Mouse (Mus musculus) forebrain, embryonic 15.5 days (tissue): ENCODE measurements at regions not wholly inside any gene's neighbourhood (a gene's known extent, or its start where the extent isn't known, plus 50 kb on each side); places are given as distances from the start of the nearest gene placed in this dataset.
A peak's percentile ranks its signal among the peaks of the same experiment; 100 is the strongest.

Experiments
- ATAC-seq: fragments of 200-750 bp; cut with Nextera tagmentation; replicated peaks from 2 replicates; pipeline ENCODE4 v1.8.0; 2017; ENCODE audit warnings: mild to moderate bottlenecking, moderate TSS enrichment, moderate library complexity
- H3K27ac ChIP-seq: fragments of 300-500 bp; sonication (generic); replicated peaks from 2 replicates; pipeline ENCODE4 v1.5.1; 2015; ENCODE audit warnings: mild to moderate bottlenecking, inconsistent platforms
- H3K27me3 ChIP-seq: fragments of 300-500 bp; sonication (generic); 2 replicates; pipeline ENCODE4 v1.6.1; 2015; ENCODE audit warnings: inconsistent platforms
- H3K36me3 ChIP-seq: fragments of 300-500 bp; sonication (generic); 2 replicates; pipeline ENCODE4 v1.6.1; 2015; ENCODE audit warnings: mild to moderate bottlenecking, inconsistent platforms
- H3K4me1 ChIP-seq: fragments of 300-500 bp; sonication (generic); 2 replicates; pipeline ENCODE4 v1.6.1; 2015; ENCODE audit warnings: inconsistent platforms
- H3K4me2 ChIP-seq: fragments of 300-500 bp; sonication (generic); replicated peaks from 2 replicates; pipeline ENCODE4 v1.6.1; 2015; ENCODE audit warnings: mild to moderate bottlenecking, inconsistent platforms
- H3K4me3 ChIP-seq: fragments of 300-500 bp; sonication (generic); 2 replicates; pipeline ENCODE4 v1.5.1; 2015; ENCODE audit warnings: mild to moderate bottlenecking, inconsistent platforms
- H3K9ac ChIP-seq: fragments of 300-500 bp; sonication (generic); replicated peaks from 2 replicates; pipeline ENCODE4 v1.6.1; 2015; ENCODE audit warnings: mild to moderate bottlenecking, inconsistent platforms
- H3K9me3 ChIP-seq: fragments of 300-500 bp; sonication (generic); 2 replicates; pipeline ENCODE4 v1.6.1; 2016; ENCODE audit warnings: inconsistent platforms
- WGBS: fragments of 180-500 bp; shearing (Covaris S2); methylation state at CpG from one replicate; pipeline ENCODE4 v1.1.7; 2015; ENCODE audit warnings: mixed read lengths; 5-methylcytosine and 5-hydroxymethylcytosine counted together

DNA sequence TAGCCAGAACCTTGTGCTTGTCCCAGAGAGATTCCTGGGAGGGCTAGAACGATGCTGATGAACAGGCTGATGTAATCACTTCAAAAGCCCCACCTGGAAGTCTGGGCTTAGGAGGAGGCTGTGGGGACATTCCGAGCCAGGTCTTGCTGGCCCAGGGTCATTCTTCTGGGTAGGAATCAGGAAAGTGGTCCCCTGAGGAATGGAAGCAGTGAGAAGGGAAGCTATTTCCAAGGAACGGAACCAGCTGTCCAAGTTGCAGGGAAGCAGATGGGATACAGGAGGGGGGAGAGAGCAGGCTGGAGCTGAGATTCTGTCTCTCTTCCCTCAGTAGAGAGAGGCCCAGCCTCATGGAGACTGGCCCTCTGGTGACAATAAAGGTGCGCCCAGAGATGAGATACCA is 243.9 kb downstream of the Tcf7l2 start:
- peak overlapping the region; percentile 46; the same call in 1 of the 2 replicates for H3K27ac ChIP-seq
- no peaks in the 10 kb centered on the region for H3K9me3 ChIP-seq
- no peaks in the 10 kb centered on the region for H3K36me3 ChIP-seq
- 69% methylated on average over 4 of the region's 4 CpGs for WGBS
- H3K4me1 ChIP-seq = peaks cover 4% of the 10 kb centered on the region; the same call in 1 of the 2 replicates
- no peak overlapping the region for H3K9ac ChIP-seq
- no peak overlapping the region for H3K4me2 ChIP-seq
- H3K27me3 ChIP-seq = no peaks in the 10 kb centered on the region
- H3K4me3 ChIP-seq = no peak overlapping the region
- ATAC-seq = no peak; the same call in 1 of the 2 replicates

DNA sequence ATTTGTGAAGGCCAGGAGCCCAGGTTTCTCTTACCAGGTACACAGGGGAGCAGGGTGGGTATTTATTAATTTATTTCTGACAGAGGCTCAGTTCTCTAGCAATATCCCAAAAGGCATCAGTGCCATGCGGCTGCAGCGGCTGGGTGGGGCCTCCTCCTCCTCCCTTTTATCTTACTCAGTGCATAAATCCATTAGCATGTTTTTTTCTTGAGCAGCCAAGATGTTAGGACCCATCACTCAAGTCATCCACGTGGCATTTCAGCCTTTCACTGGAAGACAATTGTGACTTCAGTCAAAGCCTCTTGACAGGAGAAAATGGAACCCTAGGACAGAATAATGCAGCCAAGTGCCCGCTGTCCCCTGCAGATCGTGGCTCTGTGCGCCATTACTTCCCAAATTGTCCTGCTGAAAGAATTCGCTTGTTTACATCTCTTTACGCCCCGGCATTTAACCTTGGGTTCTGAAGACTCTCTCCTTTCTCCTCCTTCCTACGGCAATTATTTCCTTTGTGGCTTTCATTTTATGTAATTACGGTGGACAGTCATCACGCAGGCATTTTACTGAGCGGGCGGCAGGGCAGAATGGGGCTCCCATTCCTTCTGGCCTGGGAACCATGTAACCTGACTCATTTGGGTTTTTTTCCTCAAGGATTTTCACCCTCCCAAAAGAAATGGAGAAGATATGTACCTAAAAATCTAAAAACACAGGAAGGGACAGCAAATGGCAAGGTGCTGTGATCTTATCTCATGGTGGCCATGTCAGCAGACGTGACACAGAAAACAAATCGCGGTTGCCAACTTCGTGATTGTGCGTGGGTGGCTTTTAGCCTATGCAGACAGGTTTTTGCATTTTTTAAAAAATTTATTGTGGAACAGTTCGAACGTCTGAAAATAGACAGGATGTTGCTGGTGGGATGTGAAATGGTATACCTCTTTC is 250.4 kb downstream of the Tcf7l2 start:
- H3K9ac ChIP-seq = no peak overlapping the region
- no peak; the same call in 1 of the 2 replicates for ATAC-seq
- no peak overlapping the region for H3K4me3 ChIP-seq
- no peaks in the 10 kb centered on the region for H3K27me3 ChIP-seq
- no peaks in the 10 kb centered on the region for H3K9me3 ChIP-seq
- no peak overlapping the region for H3K27ac ChIP-seq
- 52% methylated on average over 21 of the region's 21 CpGs for WGBS
- H3K4me1 ChIP-seq = 0 out of 2 replicates have a peak, but pooled peaks cover 7% of the 10 kb centered on the region
- H3K36me3 ChIP-seq = no peaks in the 10 kb centered on the region
- no peak overlapping the region for H3K4me2 ChIP-seq

DNA sequence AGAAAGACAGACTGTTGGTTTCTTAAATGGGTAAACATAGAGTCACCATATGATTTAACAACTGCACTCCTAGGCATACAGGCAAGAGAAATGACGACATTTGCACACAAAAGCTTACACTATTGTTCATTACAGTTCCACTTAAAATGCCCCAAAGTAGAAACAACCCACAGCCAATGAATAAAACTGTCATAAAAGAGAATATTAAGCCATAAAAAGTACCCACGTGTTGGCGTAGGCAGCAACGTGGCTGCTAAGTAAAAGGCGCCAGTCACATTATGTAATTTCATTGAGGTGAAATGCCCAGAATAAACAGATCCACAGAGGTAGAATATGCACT is 251.1 kb downstream of the Tcf7l2 start:
- Histone ChIP-seq H3K27ac (no peak overlapping the region), H3K36me3 (no peaks in the 10 kb centered on the region), H3K9me3 (no peaks in the 10 kb centered on the region), H3K4me1 (0 out of 2 replicates have a peak, but pooled peaks cover 7% of the 10 kb centered on the region), H3K27me3 (no peaks in the 10 kb centered on the region), H3K4me2 (no peak overlapping the region), H3K4me3 (no peak overlapping the region), H3K9ac (no peak overlapping the region)
- 75% methylated on average over 5 of the region's 5 CpGs for WGBS
- no peak for ATAC-seq

DNA sequence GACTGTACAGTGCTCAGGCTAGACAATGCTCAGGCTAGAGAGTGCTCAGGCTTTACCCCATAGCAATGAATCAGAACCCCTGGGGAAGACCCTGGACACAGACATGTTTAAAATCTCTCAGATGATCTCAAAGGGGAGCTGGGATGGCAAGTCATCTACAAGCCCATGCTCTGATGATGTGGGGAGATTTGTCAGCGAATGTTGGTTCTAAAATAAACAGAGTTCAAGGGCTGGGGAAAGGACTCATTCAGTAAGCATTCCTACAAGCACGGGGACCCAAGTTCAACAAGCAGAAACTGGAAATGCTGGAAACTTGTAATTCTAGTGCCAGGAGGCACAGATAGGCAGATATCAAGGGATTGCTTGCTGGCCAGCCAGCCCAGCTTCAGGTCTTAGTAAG is 254.1 kb downstream of the Tcf7l2 start:
- no peaks in the 10 kb centered on the region for H3K36me3 ChIP-seq
- ATAC-seq = no peak
- 98% methylated on average over 2 of the region's 2 CpGs for WGBS
- H3K9me3 ChIP-seq = no peaks in the 10 kb centered on the region
- no peaks in the 10 kb centered on the region for H3K27me3 ChIP-seq
- no peak overlapping the region for H3K4me2 ChIP-seq
- no peak overlapping the region for H3K27ac ChIP-seq
- no peak overlapping the region for H3K4me3 ChIP-seq
- peaks cover 19% of the 10 kb centered on the region; the same call in 1 of the 2 replicates for H3K4me1 ChIP-seq
- no peak overlapping the region for H3K9ac ChIP-seq

DNA sequence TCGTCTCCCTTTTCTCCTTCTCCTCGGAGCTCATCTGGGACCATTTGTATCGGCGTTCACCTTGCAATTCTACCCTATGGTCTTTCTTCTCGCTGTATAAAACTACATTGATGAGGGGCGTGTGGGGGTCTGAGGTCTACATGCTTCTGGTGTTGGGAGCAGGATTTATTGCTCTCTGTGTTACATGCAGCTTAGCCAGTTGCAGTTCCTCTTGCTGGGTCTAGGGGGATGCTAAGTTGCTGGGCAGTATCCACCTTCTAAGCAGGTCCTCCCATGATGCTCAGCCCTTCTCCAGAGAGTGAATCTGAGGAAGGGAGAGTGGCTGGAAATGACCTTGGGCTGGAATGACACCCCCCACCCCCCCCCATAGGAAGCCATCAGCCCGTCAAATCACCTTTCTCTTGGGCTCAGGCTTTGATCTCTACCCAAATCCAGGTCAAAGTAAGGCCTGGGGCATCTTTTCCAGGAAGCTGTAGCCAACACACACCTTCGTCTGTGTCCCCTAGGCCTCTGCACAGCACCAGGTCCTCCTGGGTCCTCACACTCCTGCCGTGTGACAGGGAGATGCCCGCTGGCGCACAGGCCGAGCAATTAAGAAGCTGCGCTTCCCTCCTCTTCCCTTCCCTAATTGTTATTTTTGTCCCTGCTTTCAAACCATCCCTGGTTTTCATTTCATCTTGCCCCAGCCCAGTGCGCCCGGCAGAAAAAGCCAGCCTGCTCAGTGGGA is 257.0 kb downstream of the Tcf7l2 start:
- Histone ChIP-seq H3K9me3 (no peaks in the 10 kb centered on the region), H3K4me2 (no peak overlapping the region), H3K4me1 (peaks cover 12% of the 10 kb centered on the region; the same call in 1 of the 2 replicates), H3K9ac (no peak overlapping the region), H3K27ac (no peak overlapping the region), H3K4me3 (no peak overlapping the region), H3K27me3 (no peaks in the 10 kb centered on the region), H3K36me3 (no peaks in the 10 kb centered on the region)
- ATAC-seq = no peak
- WGBS = 46% methylated on average over 15 of the region's 15 CpGs

DNA sequence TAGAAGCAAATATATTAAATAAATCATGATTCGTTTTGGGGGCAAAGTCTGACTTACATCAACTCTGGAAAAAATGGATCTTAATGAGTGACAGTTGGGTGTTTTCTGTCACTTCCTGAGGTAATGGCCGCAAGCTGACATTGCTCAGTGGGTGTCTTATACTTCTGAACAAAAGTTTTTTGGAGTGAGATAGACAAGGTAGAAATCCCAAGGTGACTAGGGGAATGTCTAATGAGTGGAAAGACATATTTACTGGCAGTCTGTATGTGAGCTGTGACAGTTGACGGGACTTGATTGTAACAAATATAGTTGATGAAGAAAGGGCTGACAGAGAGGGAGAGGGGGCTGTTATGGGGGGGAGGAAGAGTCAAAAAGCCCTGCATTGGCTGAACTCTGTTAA is 257.8 kb downstream of the Tcf7l2 start:
- no peaks in the 10 kb centered on the region for H3K36me3 ChIP-seq
- H3K9me3 ChIP-seq = no peaks in the 10 kb centered on the region
- H3K4me3 ChIP-seq = no peak overlapping the region
- no peak overlapping the region for H3K9ac ChIP-seq
- no peak overlapping the region for H3K4me2 ChIP-seq
- ATAC-seq = no peak
- peaks cover 12% of the 10 kb centered on the region; the same call in 1 of the 2 replicates for H3K4me1 ChIP-seq
- no peaks in the 10 kb centered on the region for H3K27me3 ChIP-seq
- no peak overlapping the region for H3K27ac ChIP-seq
- WGBS = 51% methylated on average over 3 of the region's 3 CpGs

DNA sequence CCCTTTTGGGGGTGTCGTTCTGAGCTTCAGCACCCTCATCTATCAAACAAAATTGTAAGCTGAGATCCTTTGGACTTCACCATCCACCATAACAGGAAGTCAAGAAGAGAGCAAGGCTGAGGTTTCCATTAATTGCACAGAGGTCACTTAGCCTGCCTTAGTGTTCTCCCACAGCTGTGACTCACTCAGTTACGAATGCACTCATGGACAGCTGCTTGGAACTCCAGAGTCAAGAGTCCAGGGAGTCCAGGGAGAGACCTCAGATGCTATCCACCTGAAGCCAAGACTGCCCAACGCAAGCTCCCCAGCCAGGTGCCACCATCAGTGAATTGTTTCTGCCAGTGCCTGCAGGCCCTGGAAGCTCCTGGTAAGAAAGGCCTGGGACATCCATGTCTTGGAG is 259.8 kb downstream of the Tcf7l2 start:
- Histone ChIP-seq H3K4me2 (no peak overlapping the region), H3K36me3 (no peaks in the 10 kb centered on the region), H3K4me1 (peaks cover 12% of the 10 kb centered on the region; the same call in 1 of the 2 replicates), H3K9ac (no peak overlapping the region), H3K9me3 (no peaks in the 10 kb centered on the region), H3K4me3 (no peak overlapping the region), H3K27me3 (no peaks in the 10 kb centered on the region), H3K27ac (no peak overlapping the region)
- no peak for ATAC-seq
- 99% methylated on average over 3 of the region's 3 CpGs for WGBS

DNA sequence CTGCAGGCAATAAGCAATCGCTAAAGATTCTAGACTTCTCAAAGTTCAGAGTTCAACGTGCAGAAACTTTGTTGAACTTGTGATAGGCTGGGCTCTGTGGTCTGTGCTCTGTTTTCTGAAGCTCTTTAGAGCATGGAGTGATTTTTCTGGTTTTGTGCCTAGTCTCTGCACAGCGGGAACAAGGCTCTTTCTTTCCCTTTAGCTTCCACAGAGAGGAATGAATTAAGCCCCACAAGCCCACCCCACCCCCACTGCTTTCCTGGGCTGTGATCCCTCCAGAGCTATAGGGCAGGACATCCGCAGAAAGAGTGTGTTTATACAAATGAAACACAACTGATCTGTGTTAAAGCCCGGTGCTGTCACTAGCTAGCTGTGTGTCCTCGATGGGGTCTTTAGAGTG is 264.3 kb downstream of the Tcf7l2 start:
- 24% methylated on average over 6 of the region's 6 CpGs for WGBS
- Histone ChIP-seq H3K4me3 (no peak overlapping the region), H3K9ac (no peak overlapping the region), H3K4me2 (no peak overlapping the region), H3K36me3 (no peaks in the 10 kb centered on the region), H3K27me3 (no peaks in the 10 kb centered on the region), H3K27ac (no peak overlapping the region), H3K4me1 (no peaks in the 10 kb centered on the region), H3K9me3 (no peaks in the 10 kb centered on the region)
- ATAC-seq = no peak

DNA sequence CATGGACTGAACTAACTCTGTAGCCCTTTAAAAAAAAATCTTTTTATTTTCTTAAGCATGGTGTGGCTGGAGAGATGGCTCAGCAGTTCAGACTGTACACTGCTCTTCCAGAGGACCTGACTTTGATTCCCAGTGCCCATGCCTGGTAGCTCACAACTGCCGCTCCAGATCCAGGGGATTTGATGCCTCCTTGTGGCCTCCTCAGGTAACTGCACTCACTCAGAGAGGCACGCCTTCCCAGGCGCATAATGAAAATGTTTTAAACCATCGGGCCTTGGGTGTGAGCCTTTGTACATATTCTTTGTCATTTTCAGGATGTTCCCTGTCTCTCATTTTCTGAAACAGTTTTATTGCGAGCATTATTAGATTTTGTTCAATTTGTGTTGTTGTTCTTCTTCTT is 265.8 kb downstream of the Tcf7l2 start:
- no peaks in the 10 kb centered on the region for H3K36me3 ChIP-seq
- H3K9me3 ChIP-seq = no peaks in the 10 kb centered on the region
- 98% methylated on average over 5 of the region's 5 CpGs for WGBS
- H3K4me1 ChIP-seq = no peaks in the 10 kb centered on the region
- H3K9ac ChIP-seq = no peak overlapping the region
- no peak overlapping the region for H3K4me3 ChIP-seq
- H3K27me3 ChIP-seq = no peaks in the 10 kb centered on the region
- no peak overlapping the region for H3K27ac ChIP-seq
- H3K4me2 ChIP-seq = no peak overlapping the region
- ATAC-seq = no peak

DNA sequence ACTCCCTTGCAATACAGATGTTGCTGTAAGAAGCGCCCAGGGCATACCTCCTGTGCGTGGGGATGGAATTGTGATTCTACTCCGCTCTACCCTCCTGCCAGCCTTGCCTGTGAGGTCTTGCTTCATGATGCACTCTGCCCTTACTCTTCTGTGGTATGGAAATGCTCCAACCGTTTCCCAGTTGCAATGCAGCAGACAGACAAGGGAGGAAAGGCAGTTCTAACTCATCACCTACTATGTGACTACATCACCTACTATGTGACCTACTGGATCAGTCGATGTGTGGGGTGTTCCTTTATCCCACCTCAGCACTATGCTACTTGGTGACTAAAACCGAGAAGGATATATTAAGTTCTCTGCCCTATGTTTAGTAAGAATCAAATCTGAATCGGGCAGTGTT is 269.1 kb downstream of the Tcf7l2 start:
- 91% methylated on average over 7 of the region's 7 CpGs for WGBS

DNA sequence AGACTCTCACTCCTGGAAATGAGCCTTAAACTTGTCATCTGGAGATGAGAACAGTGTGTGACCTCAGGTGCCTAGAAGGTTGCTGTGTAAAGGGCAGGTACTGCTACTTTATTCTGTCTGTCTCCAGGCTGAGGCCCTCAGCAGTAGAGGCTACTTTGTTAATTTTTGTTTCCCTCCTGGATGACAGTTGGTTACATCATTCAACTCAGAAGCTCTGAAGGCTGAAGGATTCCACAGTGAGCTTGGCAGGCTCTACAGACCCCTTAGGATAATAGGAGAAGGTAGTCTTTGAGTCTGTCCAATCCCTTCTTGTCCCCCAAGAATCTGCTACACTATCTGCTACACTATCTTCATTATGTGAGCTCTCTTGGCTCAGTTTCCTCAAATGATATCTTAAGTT is 269.7 kb downstream of the Tcf7l2 start:
- no peaks in the 10 kb centered on the region for H3K9me3 ChIP-seq
- no peak for ATAC-seq
- no peaks in the 10 kb centered on the region for H3K27me3 ChIP-seq
- H3K36me3 ChIP-seq = no peaks in the 10 kb centered on the region
- no peak overlapping the region for H3K4me3 ChIP-seq
- no peak overlapping the region for H3K9ac ChIP-seq
- no peaks in the 10 kb centered on the region for H3K4me1 ChIP-seq
- no peak overlapping the region for H3K4me2 ChIP-seq
- H3K27ac ChIP-seq = no peak overlapping the region

More for the DNA sequence above, 269.1 kb downstream of the Tcf7l2 start:
- Histone ChIP-seq H3K4me2 (no peak overlapping the region), H3K4me1 (no peaks in the 10 kb centered on the region), H3K9ac (no peak overlapping the region), H3K36me3 (no peaks in the 10 kb centered on the region), H3K4me3 (no peak overlapping the region), H3K27me3 (no peaks in the 10 kb centered on the region), H3K9me3 (no peaks in the 10 kb centered on the region), H3K27ac (no peak overlapping the region)
- ATAC-seq = no peak

DNA sequence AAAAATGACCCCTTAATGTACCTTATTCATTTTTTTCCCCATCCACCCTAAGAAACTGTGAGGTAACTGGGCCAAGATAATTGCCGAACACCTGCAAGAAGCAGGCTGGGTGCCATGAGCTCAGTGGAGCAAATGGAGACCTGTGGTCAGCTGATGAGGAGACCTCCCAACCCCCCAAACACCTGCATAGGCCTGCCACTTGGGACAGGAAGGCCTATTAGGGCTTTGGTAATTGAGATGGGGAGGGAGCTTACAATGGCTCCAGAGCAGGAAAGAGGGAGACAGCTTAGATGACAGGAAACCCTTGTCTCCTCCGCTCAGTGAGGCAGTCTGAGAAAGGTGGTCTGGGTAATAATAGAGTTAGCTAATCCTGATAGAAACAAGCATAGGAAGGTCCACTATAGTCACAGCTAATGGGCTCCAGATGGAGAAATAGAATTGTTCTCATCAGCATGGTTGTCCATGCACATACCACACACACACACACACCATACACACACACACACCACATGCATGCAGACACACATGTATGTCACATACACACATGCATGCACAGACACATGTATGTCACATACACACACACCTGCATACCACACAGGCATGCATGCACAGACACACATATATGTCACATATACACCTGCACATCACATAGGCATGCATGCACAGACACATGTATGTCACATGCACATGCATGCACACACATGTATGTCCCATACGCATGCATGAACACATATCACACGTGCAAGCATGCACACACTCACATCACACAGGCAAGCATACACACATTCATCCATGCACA is 270.2 kb upstream of the Habp2 start:
- no peaks in the 10 kb centered on the region for H3K27me3 ChIP-seq
- H3K9ac ChIP-seq = no peak overlapping the region
- H3K27ac ChIP-seq = no peak overlapping the region
- no peaks in the 10 kb centered on the region for H3K36me3 ChIP-seq
- H3K4me1 ChIP-seq = no peaks in the 10 kb centered on the region
- no peak for ATAC-seq
- H3K9me3 ChIP-seq = no peaks in the 10 kb centered on the region
- H3K4me2 ChIP-seq = no peak overlapping the region
- H3K4me3 ChIP-seq = no peak overlapping the region
- 88% methylated on average over 4 of the region's 4 CpGs for WGBS
